Mouse (Mus musculus) heart, postnatal 14 days (tissue): Measurements from ENCODE around the gene Gm49337. TPM values are rescaled to one million over a fixed set of nuclear protein-coding genes. Genes with fewer than 3 reads are reported as not detected.

ENCODE experiments used
- DNase-seq, 2 experiments: peaks; one replicate each; pipeline ENCODE4 v3.0.0; 2021 to 2022
- intact Hi-C: fragments of 180-260 bp; cut with DNase I; formaldehyde crosslinking; loops from one replicate; pipeline ENCODE4 v1.15.1; 2025
- total RNA-seq, 2 experiments: library from RNA; stranded (reverse); gene quantifications; 2 replicates each; pipeline ENCODE4 v1.2.3; 2021

Gene Gm49337
- total RNA-seq, 2 experiments from 2014 or later = 1.1 to 3.7 TPM

GRCm38 (mm10) chr4:116160769-116161168 is 12.4 kb upstream of the Gm49337 start:
- no peak for DNase-seq
- intact Hi-C loops = loop anchor here (10.0 kb wide), 1 partner anchor 284 kb away; no protein-coding TSS in a partner anchor

GRCm38 (mm10) chr4:116162142-116162541 is 11.0 kb upstream of the Gm49337 start:
- DNase-seq = no peak
- intact Hi-C loops = loop anchor here (10.0 kb wide), 1 partner anchor 283 kb away; no protein-coding TSS in a partner anchor

DNA sequence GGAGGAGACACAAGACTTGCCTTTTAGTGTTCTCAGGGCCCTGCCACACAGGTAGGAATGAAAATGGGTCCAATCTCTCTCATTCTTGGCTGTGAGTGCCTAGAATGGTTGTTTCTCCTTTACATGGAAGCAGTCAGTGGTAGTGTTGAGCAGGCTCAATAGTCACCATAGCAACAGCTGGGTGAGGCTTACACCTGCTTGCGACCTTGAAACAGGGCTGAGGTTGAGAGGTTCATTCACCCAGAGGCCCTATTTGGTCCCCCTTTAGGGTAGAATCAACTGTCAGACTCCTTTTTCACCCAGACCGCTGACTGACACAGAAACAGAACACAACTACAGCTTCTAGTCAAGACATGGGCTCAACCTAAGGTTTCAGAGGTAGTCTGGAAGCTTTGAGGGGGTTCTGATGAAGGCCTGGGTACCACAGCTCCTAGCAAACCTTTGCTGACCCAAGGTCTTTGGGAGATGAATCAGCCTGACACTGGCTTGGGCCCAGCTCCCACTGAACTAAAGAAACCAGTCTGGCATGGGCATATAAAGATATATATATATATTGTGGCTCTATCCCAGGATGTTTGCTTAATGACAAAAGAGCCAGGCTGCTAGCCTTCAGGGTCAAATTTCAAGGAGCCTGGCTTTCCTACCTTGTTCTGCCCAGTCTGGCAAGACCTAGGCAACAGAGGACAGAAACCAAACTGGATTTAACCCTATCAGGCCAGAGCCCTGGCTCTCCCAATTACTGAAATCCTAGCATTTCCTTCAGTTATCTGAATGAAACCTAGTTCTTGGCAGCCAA is 8.2 kb upstream of the Gm49337 start:
- intact Hi-C loops = loop anchor here (10.0 kb wide), 1 partner anchor 280 kb away; no protein-coding TSS in a partner anchor
- no peak for DNase-seq

GRCm38 (mm10) chr4:116165708-116166407 is 7.3 kb upstream of the Gm49337 start:
- no peak for DNase-seq
- intact Hi-C loops = loop anchor here (2.0 to 10.0 kb wide), 2 partner anchors 117 to 279 kb away; no protein-coding TSS in a partner anchor

GRCm38 (mm10) chr4:116167404-116167803 is 5.8 kb upstream of the Gm49337 start, which contains the start of gene Tspan1:
Tspan1 (minus strand) TSS chr4:116167601.
- DNase-seq = no peak
- intact Hi-C loops = loop anchor here (2.0 to 10.0 kb wide), 2 partner anchors 115 to 277 kb away; no protein-coding TSS in a partner anchor

DNA sequence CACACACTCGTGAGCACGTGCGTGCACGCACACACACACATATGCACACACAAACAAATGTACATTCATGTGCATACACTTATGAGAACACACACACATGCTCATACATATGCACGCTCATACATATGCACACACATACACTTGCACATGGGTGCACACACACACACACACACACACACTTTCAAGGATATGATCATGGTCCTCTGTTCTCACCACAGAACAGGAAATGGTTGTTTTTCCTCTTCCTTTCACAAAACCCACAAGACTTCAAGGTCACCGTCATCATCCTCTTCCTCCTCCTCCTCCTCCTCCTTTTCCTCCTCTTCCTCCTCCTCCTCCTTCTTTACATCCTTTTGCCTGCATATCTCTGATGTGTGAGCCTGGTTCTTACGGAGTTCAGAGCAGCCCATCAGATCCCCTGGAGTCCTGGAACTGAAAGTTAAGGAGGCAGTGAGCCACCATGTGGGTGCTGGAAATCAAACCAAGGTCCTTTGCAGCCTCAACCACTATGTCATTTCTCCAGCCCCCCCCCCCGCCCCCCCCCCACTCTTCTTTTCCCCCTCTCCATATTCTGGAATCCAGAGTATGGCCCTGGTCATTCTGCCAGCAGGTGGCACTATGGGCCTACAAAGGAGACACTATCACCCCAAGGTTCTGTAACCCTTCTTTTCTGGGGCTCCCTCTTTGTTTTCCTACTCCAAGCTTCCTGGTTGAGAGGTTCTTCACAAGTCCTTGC is 4.4 kb upstream of the Gm49337 start:
- intact Hi-C loops = loop anchor here (10.0 kb wide), 1 partner anchor 276 kb away; no protein-coding TSS in a partner anchor
- peak; percentile 78 to 89 for DNase-seq

- intact Hi-C loops = loop anchor here (10.0 kb wide), 1 partner anchor 275 kb away; no protein-coding TSS in a partner anchor
- no peak for DNase-seq
Measured at GRCm38 (mm10) chr4:116169353-116169672, 3.9 kb upstream of the Gm49337 start.

DNA sequence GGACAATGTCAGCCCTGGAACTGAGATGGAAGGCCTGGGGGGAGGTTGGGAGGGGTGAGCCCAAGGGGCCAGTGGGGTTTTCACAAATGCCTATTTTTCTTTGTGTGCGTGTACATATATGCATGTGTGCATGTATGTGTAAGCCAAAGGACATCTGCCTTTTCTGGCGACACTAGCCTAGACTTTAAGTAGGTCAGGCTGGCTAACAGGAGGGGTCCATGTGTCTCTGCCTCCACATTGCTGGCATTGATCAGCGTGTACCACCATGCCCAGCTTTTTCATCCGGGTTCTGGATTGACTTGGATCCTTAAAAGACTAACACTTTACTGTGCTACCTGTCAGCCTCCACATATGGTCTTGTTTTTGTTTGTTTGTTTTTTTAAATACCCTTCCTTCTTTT is 568 bp downstream of the Gm49337 start:
- no peak for DNase-seq
- intact Hi-C loops = no loop called here

DNA sequence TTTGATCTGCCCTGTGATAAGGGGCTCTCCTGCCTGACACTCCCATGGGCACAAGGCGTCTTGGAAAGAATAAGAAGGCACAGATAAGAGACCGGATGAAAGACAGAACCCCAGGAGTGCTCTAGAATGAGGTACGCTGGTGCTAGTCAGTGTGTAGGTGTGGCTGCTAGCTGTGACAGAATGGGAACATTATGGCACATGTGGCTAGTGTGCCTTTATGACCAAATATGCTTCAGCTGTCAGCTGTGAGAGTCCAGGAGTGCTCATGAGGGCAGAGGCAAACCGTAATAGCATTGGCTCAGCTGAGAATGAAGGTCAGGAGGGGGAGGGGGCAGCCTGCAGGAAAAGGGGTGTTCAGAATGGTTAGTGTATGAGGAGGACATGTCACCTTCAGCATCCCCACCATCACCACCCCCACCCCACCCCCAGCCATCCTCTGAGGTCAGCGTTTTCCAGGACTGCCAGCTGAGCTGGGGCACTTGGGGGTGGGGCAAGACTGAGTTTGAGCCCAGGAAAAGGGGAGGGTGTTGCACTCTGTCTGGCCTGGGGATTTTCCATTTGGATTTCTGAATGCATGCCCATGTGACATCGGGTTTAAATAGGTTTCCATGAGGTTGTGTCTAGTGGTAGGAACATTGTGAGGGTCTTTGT is 1.4 kb downstream of the Gm49337 start:
- intact Hi-C loops = loop anchor here (1.0 kb wide), 1 partner anchor 46 kb away; no protein-coding TSS in a partner anchor
- DNase-seq = no peak

DNA sequence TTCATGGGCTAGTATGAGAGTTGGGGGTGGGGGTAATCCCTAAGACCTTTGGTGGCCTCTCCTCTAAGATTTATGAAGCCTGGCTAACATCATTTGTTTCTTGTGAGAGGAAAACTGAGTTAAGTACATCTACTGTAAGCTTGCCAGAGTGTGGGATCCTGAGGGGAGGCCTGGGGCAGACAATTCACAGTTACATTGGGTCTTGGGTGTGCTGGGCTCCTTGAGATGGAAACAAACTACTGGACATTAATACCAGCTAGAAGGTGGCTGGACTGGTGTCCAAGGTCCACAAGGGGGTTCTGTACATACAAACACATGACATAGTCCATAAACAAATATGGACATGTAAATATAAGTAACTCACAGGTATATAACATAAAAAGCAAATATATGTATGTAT is 2.0 kb downstream of the Gm49337 start:
- intact Hi-C loops = loop anchor here (1.0 kb wide), 1 partner anchor 45 kb away; no protein-coding TSS in a partner anchor
- no peak for DNase-seq

GRCm38 (mm10) chr4:116175711-116176542 is 2.7 kb downstream of the Gm49337 start:
- no peak for DNase-seq
- intact Hi-C loops = loop anchor here (1.0 kb wide), 1 partner anchor 44 kb away; no protein-coding TSS in a partner anchor

- DNase-seq = peak; percentile 66 to 68
- intact Hi-C loops = no loop called here
Measured at GRCm38 (mm10) chr4:116176543-116176988, 3.4 kb downstream of the Gm49337 start.

- peak; percentile 83 to 84 for DNase-seq
Measured at GRCm38 (mm10) chr4:116177140-116177539, 4.0 kb downstream of the Gm49337 start.

GRCm38 (mm10) chr4:116182079-116182478 is 8.9 kb downstream of the Gm49337 start:
- intact Hi-C loops = no loop called here
- DNase-seq = no peak

More at GRCm38 (mm10) chr4:116177140-116177539, 4.0 kb downstream of the Gm49337 start:
- intact Hi-C loops = no loop called here

GRCm38 (mm10) chr4:116182745-116183144 is 9.6 kb downstream of the Gm49337 start:
- intact Hi-C loops = no loop called here
- peak; percentile 49 to 51 for DNase-seq

DNA sequence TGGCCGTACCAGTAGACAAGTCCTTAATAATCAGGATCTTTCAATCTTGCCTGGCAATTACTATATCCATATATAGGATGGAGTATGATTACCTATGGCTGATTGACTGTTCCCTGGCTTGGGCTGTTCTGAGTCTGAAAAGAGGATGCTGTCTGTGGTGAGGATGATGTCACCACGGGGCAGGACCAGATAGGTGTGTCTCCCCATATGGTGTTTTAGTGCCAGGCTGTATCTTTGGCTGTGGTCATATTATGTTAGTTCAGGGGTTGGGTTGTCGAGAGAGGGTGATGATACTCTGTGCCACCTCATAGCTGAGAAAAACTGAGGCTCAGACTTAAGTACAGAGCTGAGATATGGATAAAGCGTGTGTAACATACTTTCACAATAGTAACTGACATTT is 11.9 kb downstream of the Gm49337 start:
- intact Hi-C loops = no loop called here
- DNase-seq = no peak

- intact Hi-C loops = no loop called here
- peak; percentile 31 to 34 for DNase-seq
Measured at GRCm38 (mm10) chr4:116192286-116192835, 19.2 kb downstream of the Gm49337 start.

- intact Hi-C loops = no loop called here
- DNase-seq = no peak
Measured at GRCm38 (mm10) chr4:116193583-116194383, 20.6 kb downstream of the Gm49337 start.
